Mouse (Mus musculus) spleen, postnatal 36 days (tissue): ENCODE data around the gene Smyd5.
"Not testable (repeated sequence)": the region's sequence is repeated elsewhere in the genome, so short reads cannot be mapped to it uniquely, and the experiment has no call there.

ENCODE experiments used
- DNase-seq, 2 experiments: peaks; one replicate each; pipeline ENCODE4 v3.0.0; 2022; ENCODE audit warnings: low spot score in 2 of 2, mixed read lengths in 1 of 2

Smyd5 gene

GRCm38 (mm10) chr6:85447351-85447750 is 15.6 kb downstream of the Smyd5 start:
- no peak for DNase-seq

- DNase-seq = not testable (repeated sequence)
Measured at GRCm38 (mm10) chr6:85450140-85450539, 18.4 kb downstream of the Smyd5 start.

- peak; percentile 98 for DNase-seq
Measured at GRCm38 (mm10) chr6:85450697-85451663, 19.2 kb downstream of the Smyd5 start, which contains the start of gene Cct7. TSS of gene Cct7 (plus strand) at chr6:85451514.

DNA sequence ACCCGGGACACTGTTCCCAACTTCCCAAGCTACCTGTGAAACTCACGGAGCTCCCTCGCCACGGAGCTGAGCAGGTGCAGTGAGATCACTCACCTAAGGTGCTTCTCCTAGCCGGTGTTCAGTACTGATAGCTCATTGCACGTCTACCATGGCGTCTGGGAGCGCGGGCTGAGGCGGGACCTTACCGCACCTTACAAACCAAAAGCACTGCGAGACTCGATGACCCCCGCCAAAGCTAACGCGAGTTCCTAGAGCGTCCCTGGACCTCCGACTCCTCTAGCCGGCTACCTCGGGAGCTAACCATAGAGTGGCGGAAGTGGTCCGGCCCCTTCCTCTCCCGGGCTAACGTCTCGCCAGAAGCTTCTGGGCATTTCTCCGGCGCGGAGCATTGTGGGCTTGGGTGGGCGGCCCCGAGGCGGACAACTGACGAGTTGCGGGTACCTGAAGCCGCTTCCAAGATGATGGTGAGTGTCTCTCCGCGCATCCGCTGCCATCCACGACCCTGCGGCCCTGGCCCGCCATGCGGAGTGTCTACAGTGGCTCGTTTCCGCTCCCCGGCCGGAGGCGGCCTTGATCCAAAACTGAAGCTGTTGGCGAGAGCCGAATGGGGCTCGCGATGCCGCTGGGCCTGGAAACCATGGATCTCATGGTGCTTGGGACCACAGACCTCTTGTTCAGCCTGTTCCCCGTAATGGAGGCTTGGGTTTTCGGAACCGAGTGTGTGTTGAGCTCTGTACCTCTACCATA is 20.0 kb downstream of the Smyd5 start, which contains the start of gene Pradc1:
Gene Pradc1 (minus strand): TSS at position 307 of the 747 bp plus-strand sequence.
- DNase-seq = peak; percentile 98

DNA sequence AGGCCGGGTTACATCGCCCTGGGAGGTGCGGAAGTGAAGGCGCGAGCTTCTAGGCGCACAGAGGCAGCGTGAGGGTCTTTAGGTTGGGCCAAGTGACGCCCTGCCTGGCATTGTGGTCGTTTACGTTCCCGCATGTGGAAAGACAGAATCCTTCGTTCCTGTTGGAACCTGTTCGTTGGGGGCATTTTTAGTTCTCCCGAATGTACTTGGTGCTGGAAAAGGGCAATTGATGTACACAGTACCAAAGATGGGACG is 20.5 kb downstream of the Smyd5 start:
- no peak for DNase-seq

- peak in 1 of 2 experiments; percentile 6 for DNase-seq
Measured at GRCm38 (mm10) chr6:85452816-85453215, 21.0 kb downstream of the Smyd5 start.

GRCm38 (mm10) chr6:85459621-85460020 is 27.8 kb downstream of the Smyd5 start:
- no peak for DNase-seq

DNA sequence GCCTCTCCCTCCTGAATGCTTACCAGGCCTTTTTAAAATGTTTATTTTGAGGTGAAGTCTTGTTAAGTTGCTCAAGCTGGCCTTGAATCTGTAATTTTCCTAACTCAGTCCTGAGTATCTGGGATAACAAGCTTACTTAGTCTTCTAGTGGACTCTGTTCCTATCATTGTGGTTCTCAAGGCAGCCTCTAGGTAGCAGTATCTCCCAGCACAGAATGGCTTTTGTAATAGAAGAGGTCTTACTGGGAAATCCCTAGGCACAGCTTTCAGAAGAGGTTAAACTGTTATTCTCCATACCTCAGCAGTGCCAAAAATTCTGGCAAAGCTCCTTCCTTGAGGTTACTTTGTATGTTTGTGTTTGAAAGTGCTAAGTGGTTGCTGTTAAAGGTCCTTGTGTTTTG is 33.6 kb downstream of the Smyd5 start:
- no peak for DNase-seq

- no peak for DNase-seq
Measured at GRCm38 (mm10) chr6:85469660-85470430, 38.1 kb downstream of the Smyd5 start.

DNA sequence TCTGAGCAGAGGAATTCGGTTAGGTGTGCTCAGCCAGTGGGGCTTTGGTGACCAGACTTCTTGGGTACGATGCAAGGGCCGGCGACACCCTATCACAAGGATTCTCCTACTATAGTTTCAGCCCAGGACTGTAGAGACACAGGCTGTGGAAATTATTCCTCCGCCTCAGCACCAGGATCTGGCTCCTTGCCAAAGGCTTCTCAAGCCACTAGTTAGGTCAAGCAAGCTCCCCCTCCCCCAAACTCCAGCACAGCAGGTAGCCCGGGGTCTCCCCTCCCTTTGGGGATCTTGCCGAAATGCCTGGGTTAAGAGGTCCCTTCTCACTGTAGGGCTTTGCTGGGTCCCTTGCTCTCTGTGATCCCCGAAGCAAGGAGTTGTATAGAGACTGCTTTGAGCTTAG is 40.2 kb downstream of the Smyd5 start:
- DNase-seq = no peak

DNA sequence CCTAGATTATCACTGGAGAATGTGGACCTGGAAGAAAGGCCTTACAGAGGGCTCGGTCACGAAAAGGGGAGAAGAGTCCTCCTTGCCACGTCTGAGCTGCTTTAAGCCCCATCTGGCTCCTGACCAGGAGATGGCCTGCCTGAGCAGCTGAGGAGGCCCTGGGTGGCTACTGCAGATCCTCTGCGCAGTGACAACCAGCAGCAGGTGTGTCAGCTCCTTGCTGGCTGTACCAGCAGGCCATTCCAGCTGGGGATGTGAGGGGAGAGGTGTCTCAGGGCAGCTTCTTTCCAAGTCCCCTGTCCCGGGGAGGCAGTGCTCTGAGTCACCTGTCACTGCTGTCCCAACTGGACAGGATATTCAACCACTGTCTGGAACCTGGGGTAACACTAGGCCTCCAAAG is 40.8 kb downstream of the Smyd5 start:
- no peak for DNase-seq

GRCm38 (mm10) chr6:85475581-85475980 is 43.8 kb downstream of the Smyd5 start:
- no peak for DNase-seq

- DNase-seq = no peak
Measured at GRCm38 (mm10) chr6:85477366-85477917, 45.7 kb downstream of the Smyd5 start.

DNA sequence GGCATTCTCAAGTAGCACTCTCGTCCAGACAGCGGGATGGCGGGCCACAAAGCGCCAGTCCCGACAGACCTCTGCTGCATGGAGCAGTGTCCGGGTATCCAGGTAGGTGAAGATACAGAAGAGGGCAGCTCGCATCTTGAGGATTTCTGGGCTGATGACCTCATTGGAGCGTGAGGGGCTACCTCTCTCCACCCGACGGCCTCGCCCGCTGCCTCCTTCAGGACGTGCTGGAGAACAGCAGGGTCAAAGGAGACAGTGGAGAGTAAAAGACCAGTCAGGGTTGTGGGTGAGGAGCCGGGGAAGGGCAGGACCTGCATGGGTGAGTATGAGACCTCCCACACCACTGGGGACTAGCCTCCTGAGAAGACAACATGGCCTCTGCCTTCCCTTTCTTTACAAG is 46.6 kb downstream of the Smyd5 start:
- no peak for DNase-seq

GRCm38 (mm10) chr6:85479979-85480378 is 48.2 kb downstream of the Smyd5 start:
- DNase-seq = no peak

- no peak for DNase-seq
Measured at GRCm38 (mm10) chr6:85480685-85481084, 48.9 kb downstream of the Smyd5 start.

DNA sequence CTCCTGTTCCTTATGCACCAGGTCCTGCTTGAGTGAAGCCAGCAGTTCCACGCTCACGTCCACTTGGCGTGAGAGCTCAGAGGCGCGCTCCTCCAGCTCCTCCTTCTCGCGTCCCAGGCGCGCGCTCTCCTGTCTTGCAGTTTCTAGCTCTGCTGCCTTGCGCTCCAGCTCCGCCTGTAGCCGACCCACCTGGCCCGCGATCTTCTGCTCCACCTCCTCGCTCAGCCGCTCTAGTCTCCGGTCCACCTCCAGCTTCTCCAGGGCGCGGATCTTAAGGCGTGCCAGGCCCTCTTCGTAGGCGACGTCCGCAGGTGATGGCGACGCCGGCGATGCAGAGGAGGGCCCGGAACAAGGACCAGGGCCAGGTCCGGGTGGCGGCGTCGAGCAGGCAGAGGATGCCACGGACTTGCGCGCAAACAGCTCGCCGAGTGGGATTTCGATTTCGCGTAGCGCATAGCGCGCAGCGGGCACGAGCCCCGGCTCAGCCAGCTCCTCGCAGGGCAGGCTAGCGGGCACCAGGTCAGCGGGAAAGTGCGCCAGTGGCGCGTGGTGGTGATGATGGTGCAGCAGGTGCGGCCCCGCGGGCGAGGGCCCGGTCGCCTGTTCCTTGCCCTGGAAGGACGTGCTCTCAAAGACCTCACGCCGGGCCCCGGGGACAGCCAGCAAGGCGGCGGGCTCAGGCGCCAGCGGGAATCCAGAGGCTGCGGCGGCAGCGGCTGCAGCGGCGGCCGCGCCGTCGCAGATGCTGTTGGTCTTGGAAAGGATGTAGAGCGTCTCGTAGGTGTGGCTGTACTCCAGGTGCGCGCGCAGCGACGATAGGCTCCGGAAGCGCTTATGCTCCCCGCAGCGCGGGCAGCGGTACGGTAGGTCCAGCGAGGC is 52.3 kb downstream of the Smyd5 start:
- DNase-seq = no peak

DNA sequence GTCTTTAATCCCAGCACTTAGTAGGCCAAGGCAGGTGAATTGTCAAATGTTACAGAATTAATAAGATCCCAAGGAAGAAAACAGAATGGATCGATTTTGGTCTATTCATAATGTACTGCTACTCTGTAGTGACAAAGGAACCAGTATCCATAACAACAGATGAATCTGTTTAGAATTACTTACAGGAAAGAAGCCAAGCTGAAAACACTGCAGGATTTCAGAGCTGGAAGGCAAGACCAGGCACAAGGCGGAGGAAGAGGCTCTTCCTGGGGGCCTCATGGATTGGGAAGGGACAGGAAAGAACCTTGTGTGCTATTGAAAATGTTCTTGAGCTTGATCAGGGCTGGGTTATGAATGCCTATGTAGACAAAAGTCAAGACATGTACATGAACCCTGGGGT is 53.9 kb downstream of the Smyd5 start:
- DNase-seq = no peak

- no peak for DNase-seq
Measured at GRCm38 (mm10) chr6:85488510-85488909, 56.7 kb downstream of the Smyd5 start.

DNA sequence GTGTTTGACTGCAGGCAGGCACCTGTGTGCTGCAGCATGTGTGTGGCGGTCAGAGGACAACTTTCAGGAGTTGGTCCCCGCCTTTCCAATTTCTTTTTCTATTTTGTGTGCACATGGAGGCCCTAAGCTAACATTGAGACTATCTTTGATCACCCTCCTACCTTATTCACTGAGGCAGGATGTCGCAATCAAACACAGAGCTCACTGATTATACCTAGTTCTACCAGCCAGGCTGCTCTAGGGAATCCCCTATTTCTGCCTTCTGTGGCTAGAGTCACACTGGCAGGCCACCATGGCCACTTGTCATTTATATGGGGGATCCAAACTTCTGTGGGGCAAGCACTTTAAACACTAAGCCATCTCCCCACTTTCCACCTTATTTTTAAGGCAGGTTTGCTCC is 57.9 kb downstream of the Smyd5 start:
- DNase-seq = no peak

GRCm38 (mm10) chr6:85490252-85490651 is 58.5 kb downstream of the Smyd5 start:
- no peak for DNase-seq
